Mouse (Mus musculus) gastrocnemius, postnatal 10 days (tissue): ENCODE results near the gene Igf1r. TPM values are rescaled to one million over a fixed set of nuclear protein-coding genes. Genes with fewer than 3 reads are reported as not detected.

Experiments
- DNase-seq: peaks from one replicate; pipeline ENCODE4 v3.0.0; 2021; ENCODE audit warnings: mixed read lengths
- total RNA-seq, 2 experiments: library from RNA; stranded (reverse); gene quantifications; 2 replicates each; pipeline ENCODE4 v1.2.3; 2021

Gene Igf1r
- total RNA-seq, 2 experiments from 2014 or later, result 16.6 to 24.7 TPM

- no peak for DNase-seq
Observed at GRCm38 (mm10) chr7:68009635-68010034, 57.0 kb downstream of the Igf1r start.

- DNase-seq, result no peak
Observed at GRCm38 (mm10) chr7:68010168-68010567, 57.5 kb downstream of the Igf1r start.

GRCm38 (mm10) chr7:68010802-68011201, 58.2 kb downstream of the Igf1r start:
- no peak for DNase-seq

- no peak for DNase-seq
Observed at GRCm38 (mm10) chr7:68011385-68012122, 58.9 kb downstream of the Igf1r start.

DNA sequence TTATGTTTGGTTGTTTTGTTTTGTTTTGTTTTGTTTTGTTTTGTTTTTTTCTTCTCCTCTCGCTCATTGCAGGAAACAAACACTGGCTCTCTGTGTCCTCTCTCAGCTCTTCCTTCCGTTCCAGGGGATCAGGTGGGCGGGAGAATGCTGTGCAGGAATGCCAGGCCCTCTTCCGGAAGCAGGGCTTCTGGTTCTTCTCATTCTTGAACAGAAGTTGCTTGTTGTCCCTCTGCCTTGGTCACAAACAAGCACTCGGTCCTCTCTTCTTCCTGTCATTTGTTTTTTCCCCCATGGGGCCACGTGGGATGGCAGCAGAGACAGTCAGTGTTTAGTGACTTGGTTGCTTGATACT, 59.5 kb downstream of the Igf1r start:
- no peak for DNase-seq

DNA sequence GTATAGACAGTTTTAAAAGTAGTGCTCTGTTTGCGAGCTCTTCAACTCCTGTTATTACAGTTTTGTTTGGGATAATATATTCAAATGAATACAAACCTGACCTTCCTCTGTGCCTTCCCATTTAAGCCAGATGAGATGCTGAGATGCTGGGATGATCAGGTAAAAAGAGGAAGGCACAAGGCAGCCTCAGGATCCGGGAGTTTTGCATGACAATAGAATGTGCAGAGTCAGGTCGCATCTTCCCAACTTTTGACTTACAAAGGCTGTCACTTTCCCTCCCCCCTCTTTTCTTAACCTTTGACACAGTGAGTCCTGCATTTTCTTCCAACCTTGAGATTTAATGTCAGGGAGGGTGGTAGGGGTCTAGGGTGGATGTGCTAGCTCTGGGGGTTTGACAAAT, 61.9 kb downstream of the Igf1r start:
- DNase-seq, result no peak

DNA sequence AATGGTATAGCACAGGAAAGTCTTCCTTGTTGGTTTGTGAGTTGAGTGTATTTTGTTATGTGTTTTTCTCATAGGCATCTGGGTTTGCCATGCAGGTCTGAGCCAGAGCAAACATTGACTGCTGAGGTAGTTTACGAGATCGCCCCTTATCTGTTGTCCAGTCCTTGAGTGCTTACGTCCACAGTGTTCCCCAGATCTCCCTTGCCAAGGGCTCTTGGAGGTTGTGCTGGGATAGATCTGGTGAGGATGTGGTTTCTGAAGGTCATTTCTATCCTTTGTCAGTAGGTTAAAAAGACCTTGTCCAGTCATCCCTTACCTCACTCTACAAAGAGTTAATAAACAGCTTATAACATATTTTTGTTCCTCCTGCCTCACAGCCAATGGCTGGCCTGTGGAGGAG, 62.8 kb downstream of the Igf1r start:
- no peak for DNase-seq

GRCm38 (mm10) chr7:68018038-68018437, 65.4 kb downstream of the Igf1r start:
- DNase-seq, result no peak

DNA sequence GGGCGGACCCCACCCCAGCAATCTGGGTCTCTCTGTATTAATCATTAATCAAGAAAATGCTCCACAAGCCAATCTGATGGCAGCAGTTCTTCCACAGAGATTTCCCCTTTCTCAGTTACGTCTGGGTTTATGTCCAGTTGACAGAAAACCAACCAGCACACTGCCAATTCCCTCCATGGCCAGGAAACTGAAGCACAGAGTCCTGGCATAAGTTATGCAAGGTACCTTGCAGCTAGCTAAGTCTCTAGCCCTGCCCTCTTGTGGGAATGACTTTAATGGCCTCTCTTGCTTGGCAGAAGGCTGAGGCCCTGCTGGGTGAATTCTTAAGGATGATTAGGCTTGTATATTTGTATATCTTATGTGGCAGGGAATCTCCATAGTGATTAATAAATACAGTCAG, 67.9 kb downstream of the Igf1r start:
- no peak for DNase-seq

GRCm38 (mm10) chr7:68021741-68022140, 69.1 kb downstream of the Igf1r start:
- DNase-seq, result peak; percentile 22

- DNase-seq, result no peak
Observed at GRCm38 (mm10) chr7:68022188-68022587, 69.6 kb downstream of the Igf1r start.

DNA sequence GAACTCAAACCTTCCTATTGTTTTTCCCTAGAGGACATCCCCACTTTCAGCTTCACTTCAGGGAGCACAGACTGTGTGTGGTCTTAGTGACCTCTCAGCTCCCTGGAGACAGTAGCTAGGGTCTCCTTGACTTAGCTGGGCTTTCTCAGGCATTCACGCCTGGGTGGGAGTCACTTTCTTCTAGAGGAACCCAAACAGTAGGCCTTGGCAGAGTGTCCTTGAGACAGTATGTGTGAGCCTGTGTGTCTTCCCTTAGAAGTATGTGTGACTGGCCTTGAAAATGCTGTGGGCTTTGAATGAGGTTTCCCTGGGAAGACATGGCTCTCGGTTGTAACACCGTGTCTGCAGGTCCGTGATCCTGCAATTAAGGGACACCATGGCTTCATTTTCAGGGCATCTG, 71.3 kb downstream of the Igf1r start:
- no peak for DNase-seq

DNA sequence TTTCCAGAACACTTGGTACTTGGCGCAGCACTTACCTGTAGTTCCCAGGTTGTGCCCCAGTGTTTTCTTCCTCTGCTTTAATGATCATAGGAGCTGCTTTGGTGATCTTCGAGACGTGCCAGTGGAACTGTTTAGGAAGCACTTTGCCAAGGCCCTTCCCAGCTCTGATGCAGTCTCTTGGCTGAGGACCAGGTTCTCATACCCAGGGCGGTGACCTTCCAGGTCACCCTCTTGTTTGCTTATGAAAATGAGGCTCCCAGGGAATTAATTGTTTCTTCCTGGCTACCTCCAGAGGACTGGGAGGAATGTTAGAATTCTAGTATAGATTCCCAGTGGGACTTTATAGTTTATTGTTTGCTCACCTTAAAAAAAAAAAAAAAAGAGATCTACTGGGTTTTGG, 72.0 kb downstream of the Igf1r start:
- DNase-seq, result no peak

DNA sequence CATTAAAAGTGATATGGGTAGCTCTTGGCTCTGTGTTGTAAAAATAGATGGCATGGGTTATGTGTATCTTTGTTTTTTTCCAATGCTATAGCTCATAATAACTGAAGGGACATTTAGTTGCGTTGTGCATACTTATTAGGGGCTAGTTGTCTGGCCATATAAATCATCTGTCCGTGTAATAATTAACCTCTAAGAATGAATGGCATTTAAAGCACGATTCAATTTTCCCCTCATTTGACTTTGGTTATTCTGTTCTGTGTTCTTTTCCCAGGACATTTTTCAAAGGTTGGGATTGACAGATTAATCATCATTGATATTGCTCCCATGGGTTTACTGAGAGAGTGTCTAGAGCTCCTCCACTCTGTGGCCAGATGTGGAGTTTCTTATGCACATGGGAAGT, 72.8 kb downstream of the Igf1r start:
- no peak for DNase-seq

DNA sequence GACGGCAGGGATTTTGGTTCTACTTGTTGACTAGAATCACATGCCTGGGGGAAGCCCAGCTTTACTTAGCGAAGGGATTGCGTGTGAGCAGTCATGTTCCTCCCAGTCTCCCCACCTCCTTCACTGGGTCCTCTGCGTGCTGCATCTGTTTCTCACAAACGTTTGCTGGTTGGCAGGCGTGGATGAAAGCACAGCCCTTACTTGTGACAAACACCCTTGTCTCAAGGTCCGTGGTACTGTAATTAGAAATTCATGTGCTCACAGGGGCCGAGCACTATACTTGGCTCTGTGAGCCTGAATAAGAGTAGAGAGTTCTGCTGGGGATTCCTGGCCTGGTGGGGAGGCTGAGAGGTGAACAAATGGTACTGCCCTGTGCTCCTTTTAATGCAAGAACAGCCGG, 73.4 kb downstream of the Igf1r start:
- DNase-seq, result no peak

DNA sequence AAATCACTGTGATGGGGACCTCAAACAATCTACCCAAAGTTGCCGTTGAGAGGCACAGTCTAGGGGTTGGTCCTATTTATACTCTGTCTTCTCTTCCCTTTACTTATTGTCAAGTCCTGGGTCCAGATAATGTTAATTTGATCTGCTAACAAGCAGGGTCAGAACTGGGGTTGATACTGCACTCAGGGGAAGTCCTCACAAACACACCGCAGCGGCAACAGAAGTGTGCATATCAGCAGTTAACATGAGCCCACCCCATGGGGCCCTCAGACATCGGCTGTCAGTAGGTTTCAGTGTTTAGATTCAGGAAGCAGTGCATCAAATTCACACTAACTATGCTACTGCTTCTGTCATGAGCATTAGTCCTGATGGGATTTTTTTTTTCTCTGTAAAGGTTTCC, 75.5 kb downstream of the Igf1r start:
- DNase-seq, result no peak

DNA sequence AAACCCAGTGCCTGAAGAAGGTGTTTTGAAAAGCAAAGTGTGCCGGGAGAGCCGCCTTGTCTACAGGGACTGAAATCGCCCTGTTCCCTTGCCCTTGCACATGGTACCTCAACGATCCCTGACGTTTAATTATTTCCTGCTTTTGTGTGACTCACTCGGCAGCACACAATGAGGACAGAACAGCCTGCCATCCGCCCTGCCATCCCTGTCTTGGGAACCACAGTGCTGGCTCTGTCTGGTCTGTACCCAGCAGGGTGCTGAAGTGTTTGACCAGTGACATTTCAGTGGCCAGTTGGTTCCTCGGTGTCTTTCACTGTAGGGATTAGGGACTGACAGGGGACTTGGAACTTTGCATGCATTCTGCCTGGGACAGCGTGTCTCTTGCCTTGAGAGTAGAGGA, 78.2 kb downstream of the Igf1r start:
- no peak for DNase-seq

DNA sequence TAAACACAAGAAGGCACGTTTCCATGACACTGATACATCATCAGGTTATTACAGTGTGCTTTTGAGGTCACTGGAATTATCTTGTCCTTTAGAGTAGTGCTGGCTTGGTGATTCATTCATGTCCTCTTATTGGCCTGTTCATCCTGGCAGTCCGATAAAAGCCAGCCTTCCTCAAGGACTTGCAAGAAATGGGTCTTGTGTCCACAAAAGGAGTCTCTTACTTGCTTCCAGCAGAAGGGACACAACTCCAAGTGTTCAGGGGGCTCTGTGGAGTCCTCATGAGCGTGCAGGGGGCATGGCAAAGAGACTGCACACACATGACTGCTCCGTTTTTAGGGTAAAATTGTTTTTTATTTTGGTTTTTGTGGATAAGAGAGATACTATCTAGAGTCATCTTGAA, 83.9 kb downstream of the Igf1r start:
- DNase-seq, result no peak

DNA sequence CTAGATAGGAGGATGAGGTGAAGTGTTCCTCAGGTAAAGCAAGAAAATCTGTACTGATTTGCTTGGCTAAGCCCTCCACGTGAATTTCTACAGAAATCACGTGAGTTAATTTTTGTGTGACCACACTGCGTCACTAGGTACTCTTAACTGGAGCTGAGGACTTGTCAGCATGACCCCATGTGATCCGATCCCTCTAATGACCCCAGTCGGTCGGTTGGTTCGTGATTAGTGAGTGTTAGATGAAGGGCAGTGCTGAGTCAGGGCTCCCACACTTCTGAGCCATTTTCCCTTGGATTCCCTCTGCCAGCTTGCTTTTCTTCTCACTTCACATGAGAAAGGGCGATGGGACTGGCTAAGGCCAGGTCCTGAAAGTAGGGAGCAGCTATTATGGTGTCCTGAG, 86.2 kb downstream of the Igf1r start:
- DNase-seq, result no peak

GRCm38 (mm10) chr7:68039550-68039949, 86.9 kb downstream of the Igf1r start:
- DNase-seq, result no peak

GRCm38 (mm10) chr7:68044621-68045020, 92.0 kb downstream of the Igf1r start:
- DNase-seq, result no peak

- DNase-seq, result no peak
Observed at GRCm38 (mm10) chr7:68047152-68047551, 94.5 kb downstream of the Igf1r start.

DNA sequence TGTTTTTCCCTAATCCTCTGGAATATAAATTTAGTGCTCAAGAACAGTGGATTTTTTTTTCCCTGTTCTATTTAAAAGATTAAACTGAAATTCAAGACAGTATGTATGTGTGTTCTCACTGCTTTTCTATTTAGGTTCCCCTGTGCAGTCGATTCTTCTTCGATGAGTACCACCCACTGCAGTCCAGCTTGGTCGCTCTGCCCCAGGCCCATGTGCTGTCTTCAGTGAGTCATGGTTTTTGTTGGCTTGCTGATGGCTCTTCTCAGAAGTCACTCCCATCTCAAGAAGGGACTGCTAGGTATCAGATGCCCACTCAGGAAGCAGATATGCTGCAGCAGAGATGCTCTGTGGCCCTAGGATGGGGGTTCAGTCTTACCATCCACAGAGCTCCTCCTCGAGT, 95.9 kb downstream of the Igf1r start:
- DNase-seq, result no peak

- no peak for DNase-seq
Observed at GRCm38 (mm10) chr7:68049048-68049447, 96.4 kb downstream of the Igf1r start.
